Mouse (Mus musculus) cerebellum, postnatal 36 days (tissue): ENCODE measurements around the gene Smim8.
A peak's percentile ranks its signal among the peaks of the same experiment; 100 is the strongest.
"Not testable (repeated sequence)": the region's sequence is repeated elsewhere in the genome, so short reads cannot be mapped to it uniquely, and the experiment has no call there.

ENCODE experiments used
- DNase-seq, 2 experiments: peaks; one replicate each; pipeline ENCODE4 v3.0.0; 2021 to 2022; ENCODE audit warnings: mixed read lengths in 2 of 2

The Smim8 gene

GRCm38 (mm10) chr4:34777677-34778527 lies at the start of gene Smim8:
Smim8 (minus strand) TSS chr4:34778423.
- DNase-seq = peak; percentile 92

GRCm38 (mm10) chr4:34823901-34824300 lies 45.7 kb upstream of the Smim8 start:
- no peak for DNase-seq

GRCm38 (mm10) chr4:34819904-34820303 lies 41.7 kb upstream of the Smim8 start:
- DNase-seq = no peak

GRCm38 (mm10) chr4:34801166-34802034 lies 23.2 kb upstream of the Smim8 start:
- no peak for DNase-seq

GRCm38 (mm10) chr4:34798005-34798404 lies 19.8 kb upstream of the Smim8 start:
- DNase-seq = no peak

GRCm38 (mm10) chr4:34797294-34797983 lies 19.2 kb upstream of the Smim8 start:
- DNase-seq = no peak

- DNase-seq = no peak
Measured at GRCm38 (mm10) chr4:34796294-34796693, 18.1 kb upstream of the Smim8 start.

GRCm38 (mm10) chr4:34786476-34786875 lies 8.3 kb upstream of the Smim8 start:
- no peak for DNase-seq

GRCm38 (mm10) chr4:34785646-34786045 lies 7.4 kb upstream of the Smim8 start:
- no peak for DNase-seq

GRCm38 (mm10) chr4:34784865-34785264 lies 6.6 kb upstream of the Smim8 start:
- no peak for DNase-seq

GRCm38 (mm10) chr4:34782730-34783129 lies 4.5 kb upstream of the Smim8 start:
- no peak for DNase-seq

GRCm38 (mm10) chr4:34771652-34772371 lies 6.4 kb downstream of the Smim8 start:
- DNase-seq = no peak

- no peak for DNase-seq
Measured at GRCm38 (mm10) chr4:34756163-34756562, 22.1 kb downstream of the Smim8 start, which contains the start of gene Gm136. Gm136 (minus strand) TSS chr4:34756263.

- DNase-seq = no peak
Measured at GRCm38 (mm10) chr4:34749236-34749635, 29.0 kb downstream of the Smim8 start.

- no peak for DNase-seq
Measured at GRCm38 (mm10) chr4:34734461-34734860, 43.8 kb downstream of the Smim8 start.

GRCm38 (mm10) chr4:34733415-34733814 lies 44.8 kb downstream of the Smim8 start:
- not testable (repeated sequence) for DNase-seq

GRCm38 (mm10) chr4:34729851-34730341 lies 48.3 kb downstream of the Smim8 start, which contains the start of gene Cfap206:
Cfap206 (minus strand) TSS chr4:34730206.
- peak; percentile 39 to 61 for DNase-seq

- DNase-seq = not testable (repeated sequence)
Measured at GRCm38 (mm10) chr4:34725710-34726109, 52.5 kb downstream of the Smim8 start.

- no peak for DNase-seq
Measured at GRCm38 (mm10) chr4:34724306-34724705, 53.9 kb downstream of the Smim8 start.

GRCm38 (mm10) chr4:34723186-34723585 lies 55.0 kb downstream of the Smim8 start:
- no peak for DNase-seq

GRCm38 (mm10) chr4:34720127-34720895 lies 57.9 kb downstream of the Smim8 start:
- no peak for DNase-seq
